Mouse (Mus musculus) liver, embryonic 14.5 days (tissue): ENCODE data around the gene Gm37240. TPM values are rescaled to one million over a fixed set of nuclear protein-coding genes. Genes with fewer than 3 reads are reported as not detected.
A peak's percentile ranks its signal among the peaks of the same experiment; 100 is the strongest.

Experiments used
- ATAC-seq: fragments of 200-750 bp; cut with Nextera tagmentation; 2 replicates; pipeline ENCODE4 v1.8.0; 2017; ENCODE audit warnings: moderate number of reproducible peaks, mild to moderate bottlenecking, moderate library complexity; ENCODE audit not compliant: insufficient read depth
- DNase-seq, 3 experiments: peaks; one replicate each; pipeline ENCODE4 v3.0.0-alpha.2; 2012 to 2013; ENCODE audit warnings: low read depth in 3 of 3, low spot score in 3 of 3
- H3K27ac ChIP-seq: fragments of 300-500 bp; sonication (generic); 2 replicates; pipeline ENCODE4 v1.5.1; 2014; ENCODE audit warnings: moderate library complexity, mild to moderate bottlenecking, control low read depth, inconsistent platforms
- H3K27me3 ChIP-seq: fragments of 300-500 bp; sonication (generic); 2 replicates; pipeline ENCODE4 v1.6.1; 2014; ENCODE audit warnings: mild to moderate bottlenecking, low read length, moderate library complexity; ENCODE audit not compliant: control insufficient read depth, insufficient read depth
- H3K36me3 ChIP-seq: fragments of 300-500 bp; sonication (generic); replicated peaks from 2 replicates; pipeline ENCODE4 v1.6.1; 2014; ENCODE audit warnings: low read depth; ENCODE audit not compliant: control insufficient read depth, insufficient read depth
- H3K4me1 ChIP-seq, 2 experiments: fragments of 200-500 bp in 1 of 2; fragments of 300-500 bp in 1 of 2; sonication (generic) in 1 of 2; replicated peaks; 2 replicates each; pipeline ENCODE4 v1.6.1; 2012 to 2014; ENCODE audit warnings: antibody characterized with exemption in 1 of 2, inconsistent platforms in 1 of 2, low read length in 1 of 2; ENCODE audit not compliant: control insufficient read depth in 2 of 2, insufficient read depth in 2 of 2
- H3K4me2 ChIP-seq: fragments of 300-500 bp; sonication (generic); 2 replicates; pipeline ENCODE4 v1.6.1; 2014; ENCODE audit warnings: low read depth, mild to moderate bottlenecking, control low read depth, moderate library complexity
- H3K4me3 ChIP-seq, 2 experiments: fragments of 200-500 bp in 1 of 2; fragments of 300-500 bp in 1 of 2; sonication (generic) in 1 of 2; 2 replicates each; pipeline ENCODE4 v1.5.1; 2012 to 2014; ENCODE audit warnings: low read depth in 2 of 2, low read length in 2 of 2, mild to moderate bottlenecking in 2 of 2, control low read depth in 1 of 2, inconsistent platforms in 1 of 2, moderate library complexity in 1 of 2; ENCODE audit not compliant: insufficient read depth in 1 of 2
- H3K9ac ChIP-seq: fragments of 300-500 bp; sonication (generic); replicated peaks from 2 replicates; pipeline ENCODE4 v1.6.1; 2014; ENCODE audit warnings: mild to moderate bottlenecking, control low read depth, moderate library complexity
- H3K9me3 ChIP-seq: fragments of 300-500 bp; sonication (generic); 2 replicates; pipeline ENCODE4 v1.6.1; 2016; ENCODE audit warnings: low read length, mixed read lengths; ENCODE audit not compliant: control insufficient read depth
- CTCF ChIP-seq: IDR thresholded peaks from 2 replicates; pipeline ENCODE4 v1.5.1; 2016; ENCODE audit warnings: antibody characterized with exemption, low read depth, control low read depth
- EP300 ChIP-seq: IDR thresholded peaks from 2 replicates; pipeline ENCODE4 v1.6.1; 2016; ENCODE audit warnings: antibody characterized with exemption, low read depth
- WGBS: fragments of 180-500 bp; shearing (Covaris S2); extraction: QIAGEN DNeasy Blood & Tissue Kit; methylation state at CpG from one replicate; pipeline ENCODE4 v1.1.7; 2014; ENCODE audit not compliant: insufficient replicate concordance; 5-methylcytosine and 5-hydroxymethylcytosine counted together
- polyA plus RNA-seq, 2 experiments: library from polyadenylated mRNA; depleted of rRNA in 1 of 2; stranded (reverse) in 1 of 2; unstranded in 1 of 2; fragments of >200 nt; fragmentation: Nextera tagmentation in 1 of 2; extraction: Ambion mirVana in 1 of 2; gene quantifications; 2 replicates each; pipeline versions ENCODE4 v1.2.1 to v1.2.3; 2012 to 2014

Gm37240 gene
- polyA plus RNA-seq, 2 experiments, result 0.03 to 0.30 TPM

- ATAC-seq, result no peak
- Histone ChIP-seq H3K27ac (no peak overlapping the region), H3K36me3 (no peaks in the 10 kb centered on the region), H3K4me3 (no peak overlapping the region), H3K9me3 (no peaks in the 10 kb centered on the region), H3K4me2 (no peak overlapping the region), H3K27me3 (no peaks in the 10 kb centered on the region), H3K4me1 (no peaks in the 10 kb centered on the region), H3K9ac (no peak overlapping the region)
- TF ChIP-seq EP300, result no peak
- TF ChIP-seq CTCF, result no peak
- DNase-seq, result no peak
- 85% methylated on average over 4 of the region's 4 CpGs for WGBS
Measured at GRCm38 (mm10) chr3:85629895-85630510, 257.3 kb downstream of the Gm37240 start.

- H3K4me2 ChIP-seq, result no peak overlapping the region
- no peaks in the 10 kb centered on the region for H3K27me3 ChIP-seq
- no peaks in the 10 kb centered on the region for H3K9me3 ChIP-seq
- no peak overlapping the region for H3K4me3 ChIP-seq
- ATAC-seq, result no peak
- WGBS, result 80% methylated on average over 1 of the region's 1 CpGs
- no peak overlapping the region for H3K27ac ChIP-seq
- peaks cover 0 to 4% of the 10 kb centered on the region in 2 experiments; a peak in 1 of 4 replicates for H3K4me1 ChIP-seq
- TF ChIP-seq CTCF (no peak), EP300 (no peak)
- no peak for DNase-seq
- no peaks in the 10 kb centered on the region for H3K36me3 ChIP-seq
- H3K9ac ChIP-seq, result no peak overlapping the region
Measured at GRCm38 (mm10) chr3:85619751-85620150, 267.6 kb downstream of the Gm37240 start.

GRCm38 (mm10) chr3:85619345-85619744 is 268.0 kb downstream of the Gm37240 start:
- H3K9me3 ChIP-seq, result no peaks in the 10 kb centered on the region
- no peak for DNase-seq
- H3K27ac ChIP-seq, result no peak overlapping the region
- H3K4me2 ChIP-seq, result no peak overlapping the region
- no peak for ATAC-seq
- no peaks in the 10 kb centered on the region for H3K27me3 ChIP-seq
- 72% methylated on average over 5 of the region's 5 CpGs for WGBS
- no peak for TF ChIP-seq EP300
- TF ChIP-seq CTCF, result no peak
- no peak overlapping the region for H3K9ac ChIP-seq
- no peaks in the 10 kb centered on the region for H3K36me3 ChIP-seq
- H3K4me3 ChIP-seq, result no peak overlapping the region
- H3K4me1 ChIP-seq, result peaks cover 0 to 4% of the 10 kb centered on the region in 2 experiments; a peak in 1 of 4 replicates

GRCm38 (mm10) chr3:85618885-85619284 is 268.4 kb downstream of the Gm37240 start:
- TF ChIP-seq CTCF (peak; percentile 41), EP300 (no peak)
- H3K27ac ChIP-seq, result no peak overlapping the region
- no peak overlapping the region for H3K4me2 ChIP-seq
- no peaks in the 10 kb centered on the region for H3K27me3 ChIP-seq
- H3K9me3 ChIP-seq, result no peaks in the 10 kb centered on the region
- peaks cover 0 to 4% of the 10 kb centered on the region in 2 experiments; a peak in 1 of 4 replicates for H3K4me1 ChIP-seq
- no peaks in the 10 kb centered on the region for H3K36me3 ChIP-seq
- no peak for ATAC-seq
- no peak overlapping the region for H3K9ac ChIP-seq
- WGBS, result 71% methylated on average over 6 of the region's 6 CpGs
- no peak for DNase-seq
- no peak overlapping the region for H3K4me3 ChIP-seq

- Histone ChIP-seq H3K4me2 (no peak overlapping the region), H3K4me3 (no peak overlapping the region), H3K4me1 (peaks cover 0 to 4% of the 10 kb centered on the region in 2 experiments; a peak in 1 of 4 replicates), H3K27me3 (no peaks in the 10 kb centered on the region), H3K9me3 (no peaks in the 10 kb centered on the region), H3K27ac (no peak overlapping the region), H3K36me3 (no peaks in the 10 kb centered on the region), H3K9ac (no peak overlapping the region)
- peak; percentile 47; the same call in 1 of the 2 replicates for ATAC-seq
- TF ChIP-seq EP300, result no peak
- no peak for TF ChIP-seq CTCF
- DNase-seq, result no peak
- 29% methylated on average over 1 of the region's 1 CpGs for WGBS
Measured at GRCm38 (mm10) chr3:85616389-85616788, 270.9 kb downstream of the Gm37240 start.
